Comparison of ENCODE assay signal across 8 mouse cellular contexts in genomic region chr6:51471782-51472181, GRCm38 (mm10). TPM values are rescaled to one million over a fixed set of nuclear protein-coding genes. Genes with fewer than 3 reads are reported as not detected.
DNase-seq lines count a peak whose midpoint lies in the region; ATAC-seq lines count a peak whose summit lies in the region.

No protein-coding gene starts in this region.

- peak overlapping the region; percentile 99 for H3K9ac ChIP-seq in heart, embryonic 13.5 days
- peak overlapping the region; percentile 100 for H3K9ac ChIP-seq in midbrain, embryonic 11.5 days (ENCODE audit: low read length)

- no peaks in the 10 kb centered on the region for H3K9me3 ChIP-seq in heart, embryonic 13.5 days
- no peaks in the 10 kb centered on the region for H3K9me3 ChIP-seq in hindbrain, embryonic 10.5 days
- no peaks in the 10 kb centered on the region for H3K9me3 ChIP-seq in midbrain, embryonic 11.5 days (ENCODE audit: control insufficient read depth, low read length)

- H3K36me3 ChIP-seq in heart, embryonic 13.5 days, result peaks cover 53% of the 10 kb centered on the region
- peaks cover 57% of the 10 kb centered on the region for H3K36me3 ChIP-seq in hindbrain, embryonic 10.5 days
- peaks cover 10% of the 10 kb centered on the region for H3K36me3 ChIP-seq in midbrain, embryonic 11.5 days (ENCODE audit: control insufficient read depth, insufficient read depth, low read length)

- DNase-seq in heart, adult 9 months (ENCODE audit: low spot score in 2 of 2), result no peak
- DNase-seq in Muller cell, postnatal 12 days (ENCODE audit: inconsistent ontology term), result peak; percentile 29
- DNase-seq in hindbrain, embryonic 10.5 days (ENCODE audit: low spot score), result no peak
- DNase-seq in midbrain, embryonic 11.5 days (ENCODE audit: low spot score, missing footprints), result no peak
- no peak for DNase-seq in adrenal gland, postnatal 36 days
- DNase-seq in MN1 (ENCODE audit: low spot score), result no peak
- DNase-seq in urinary bladder, postnatal 14 days (ENCODE audit: low spot score), result no peak

- peak overlapping the region; percentile 53 for H3K27ac ChIP-seq in heart, embryonic 13.5 days (replicated peaks)
- peak overlapping the region; percentile 100 for H3K27ac ChIP-seq in hindbrain, embryonic 10.5 days
- peak overlapping the region; percentile 30; the same call in 1 of the 2 replicates for H3K27ac ChIP-seq in midbrain, embryonic 11.5 days (ENCODE audit: low read depth, low read length)

- ATAC-seq in heart, embryonic 13.5 days (ENCODE audit: extremely low read depth, insufficient number of reproducible peaks, low FRiP score, low TSS enrichment), result no peak
- ATAC-seq in midbrain, embryonic 11.5 days (ENCODE audit: low FRiP score), result no peak

- no peaks in the 10 kb centered on the region for H3K27me3 ChIP-seq in heart, embryonic 13.5 days (replicated peaks)
- no peaks in the 10 kb centered on the region for H3K27me3 ChIP-seq in hindbrain, embryonic 10.5 days (ENCODE audit: insufficient read depth, poor library complexity, severe bottlenecking)
- H3K27me3 ChIP-seq in midbrain, embryonic 11.5 days (ENCODE audit: control insufficient read depth, insufficient read depth, low read length), result no peaks in the 10 kb centered on the region

- H3K4me3 ChIP-seq in heart, embryonic 13.5 days, result peak overlapping the region; percentile 94
- H3K4me3 ChIP-seq in hindbrain, embryonic 10.5 days, result peak overlapping the region; percentile 95
- H3K4me3 ChIP-seq in midbrain, embryonic 11.5 days (ENCODE audit: low read depth, low read length), result peak overlapping the region; percentile 97

- H3K4me1 ChIP-seq in heart, embryonic 13.5 days, result peaks cover 24% of the 10 kb centered on the region
- H3K4me1 ChIP-seq in hindbrain, embryonic 10.5 days (replicated peaks), result peaks cover 30% of the 10 kb centered on the region
- peaks cover 19% of the 10 kb centered on the region for H3K4me1 ChIP-seq in midbrain, embryonic 11.5 days (ENCODE audit: control insufficient read depth, insufficient read depth, low read length)

- WGBS in heart, embryonic 13.5 days, result 13% methylated on average over 3 of the region's 3 CpGs
- 32% methylated on average over 3 of the region's 3 CpGs for WGBS in hindbrain, embryonic 10.5 days
- 26% methylated on average over 3 of the region's 3 CpGs for WGBS in midbrain, embryonic 11.5 days

- H3K4me2 ChIP-seq in heart, embryonic 13.5 days, result peak overlapping the region; percentile 77
- H3K4me2 ChIP-seq in midbrain, embryonic 11.5 days, result peak overlapping the region; percentile 72

RNA-seq across cellular contexts. Expression of gene Cbx3, which starts 1.6 kb away (rescaled TPM):
- polyA plus RNA-seq in heart, embryonic 13.5 days (2015; fragmentation: Nextera tagmentation; extraction: Ambion mirVana), result 320 and 353 TPM in 2 replicates
- 534 and 612 TPM in 2 replicates for polyA plus RNA-seq in hindbrain, embryonic 10.5 days (2016; fragmentation: Nextera tagmentation; extraction: Ambion mirVana)
- polyA plus RNA-seq in midbrain, embryonic 11.5 days (2014; fragmentation: Nextera tagmentation; extraction: Ambion mirVana), result 757 and 781 TPM in 2 replicates
- total RNA-seq in adrenal gland, postnatal 36 days (2021), result 100 to 1,000 TPM in 1 of 2 experiments, 10 to 100 TPM in 1; 88.4 to 111 TPM

RNA-seq across cellular contexts. Expression of gene Hnrnpa2b1, which starts 2.1 kb away (rescaled TPM):
- 1,097 and 1,199 TPM in 2 replicates for polyA plus RNA-seq in heart, embryonic 13.5 days (2015; fragmentation: Nextera tagmentation; extraction: Ambion mirVana)
- polyA plus RNA-seq in hindbrain, embryonic 10.5 days (2016; fragmentation: Nextera tagmentation; extraction: Ambion mirVana), result 1,586 and 2,252 TPM in 2 replicates
- 1,654 and 1,893 TPM in 2 replicates for polyA plus RNA-seq in midbrain, embryonic 11.5 days (2014; fragmentation: Nextera tagmentation; extraction: Ambion mirVana)
- total RNA-seq in adrenal gland, postnatal 36 days (2021), result 100 to 1,000 TPM; 593 to 702 TPM

RNA-seq across cellular contexts. Expression of gene Nfe2l3, which starts 39.3 kb away (rescaled TPM):
- 3.0 and 3.1 TPM in 2 replicates for polyA plus RNA-seq in heart, embryonic 13.5 days (2015; fragmentation: Nextera tagmentation; extraction: Ambion mirVana)
- polyA plus RNA-seq in hindbrain, embryonic 10.5 days (2016; fragmentation: Nextera tagmentation; extraction: Ambion mirVana), result 1.6 and 2.1 TPM in 2 replicates
- polyA plus RNA-seq in midbrain, embryonic 11.5 days (2014; fragmentation: Nextera tagmentation; extraction: Ambion mirVana), result 4.3 and 5.3 TPM in 2 replicates
- under 1 TPM; 0.20 to 0.26 TPM for total RNA-seq in adrenal gland, postnatal 36 days (2021)

RNA-seq across cellular contexts. Expression of gene Snx10, which starts 51.9 kb away (rescaled TPM):
- polyA plus RNA-seq in heart, embryonic 13.5 days (2015; fragmentation: Nextera tagmentation; extraction: Ambion mirVana), result 16.5 and 16.6 TPM in 2 replicates
- polyA plus RNA-seq in hindbrain, embryonic 10.5 days (2016; fragmentation: Nextera tagmentation; extraction: Ambion mirVana), result 35.8 and 41.9 TPM in 2 replicates
- 52.0 and 53.4 TPM in 2 replicates for polyA plus RNA-seq in midbrain, embryonic 11.5 days (2014; fragmentation: Nextera tagmentation; extraction: Ambion mirVana)
- total RNA-seq in adrenal gland, postnatal 36 days (2021), result 10 to 100 TPM; 33.4 to 36.4 TPM

Comparison
In these comparisons a context has a peak if more than half of its experiments do, and no peak if none do; other contexts are left out.
1. H3K27ac ChIP-seq: peak in every context shown above with its lines; median percentile 100 in hindbrain, embryonic 10.5 days; 53 in heart, embryonic 13.5 days; 30 in midbrain, embryonic 11.5 days.